Comparison of ENCODE assay signal across 21 mouse cellular contexts in the genomic region with DNA sequence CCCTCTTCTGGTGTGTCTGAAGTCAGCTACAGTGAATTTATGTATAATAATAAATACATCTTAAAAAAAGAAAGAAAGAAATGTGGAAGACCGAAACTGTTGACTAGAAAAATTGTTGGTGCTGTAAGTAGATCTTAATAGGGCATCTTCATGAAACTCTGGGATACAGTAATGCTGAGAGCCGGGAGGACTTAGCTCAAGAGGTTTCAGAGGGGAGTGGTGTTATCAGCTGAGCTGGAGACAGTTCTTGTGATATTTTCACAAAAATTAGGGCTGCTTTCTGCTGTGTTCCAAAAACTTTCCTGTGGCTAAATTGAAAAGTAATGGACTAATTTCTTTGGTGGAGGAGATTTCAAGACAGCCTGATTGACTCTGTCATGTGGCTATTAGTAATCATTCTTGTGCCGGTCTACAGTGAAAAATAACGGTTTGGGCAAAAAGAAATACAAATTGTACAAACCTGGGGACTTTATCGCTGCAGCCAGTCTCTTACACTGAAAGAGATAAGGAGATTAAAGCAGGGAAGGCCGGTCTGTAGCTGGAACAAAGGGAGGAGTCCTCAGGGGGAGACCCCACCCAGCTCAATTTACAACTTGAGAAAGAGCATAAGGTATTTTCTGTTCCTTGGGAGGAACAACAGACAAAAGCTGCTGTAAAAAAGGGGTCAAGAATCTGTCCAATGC.
DNase-seq lines count a peak whose midpoint lies in the region; ATAC-seq and TF ChIP-seq lines count a peak whose summit lies in the region.
"Had no signal": no experiment of that assay in that cellular context is flagged by ENCODE, and none has a peak within 500 bp of the region (broad histone marks: within the 10 kb centered on the region; RNA-seq: fewer than 3 reads in every experiment).

No protein-coding gene starts in this region.

- no peaks in the 10 kb centered on the region for H3K27me3 ChIP-seq in lung, postnatal 0 days (replicated peaks; ENCODE audit: insufficient read depth, low read length)
- H3K27me3 ChIP-seq in liver, embryonic 11.5 days (replicated peaks; ENCODE audit: control insufficient read depth, insufficient read depth, low read length) = no peaks in the 10 kb centered on the region
- no peaks in the 10 kb centered on the region for H3K27me3 ChIP-seq in liver, postnatal 0 days (ENCODE audit: insufficient read depth, low read length)
- H3K27me3 ChIP-seq in hindbrain, embryonic 10.5 days (ENCODE audit: insufficient read depth, poor library complexity, severe bottlenecking) = peaks cover 11% of the 10 kb centered on the region
- H3K27me3 ChIP-seq: heart, embryonic 15.5 days; intestine, embryonic 15.5 days had no signal

- no peaks in the 10 kb centered on the region; the same call in 1 of the 2 replicates for H3K4me1 ChIP-seq in lung, postnatal 0 days (ENCODE audit: insufficient read depth, low read depth, low read length)
- H3K4me1 ChIP-seq in bone marrow macrophage, adult 2 months (ENCODE audit: control insufficient read depth, insufficient read depth, low read length) = peaks cover 17% of the 10 kb centered on the region
- peaks cover 8% of the 10 kb centered on the region; the same call in 1 of the 2 replicates for H3K4me1 ChIP-seq in liver, embryonic 11.5 days (replicated peaks; ENCODE audit: control insufficient read depth, insufficient read depth, low read length)
- peaks cover 4% of the 10 kb centered on the region; the same call in 1 of the 2 replicates for H3K4me1 ChIP-seq in liver, postnatal 0 days (ENCODE audit: insufficient read depth)
- H3K4me1 ChIP-seq in hindbrain, embryonic 10.5 days (replicated peaks) = peaks cover 13% of the 10 kb centered on the region
- H3K4me1 ChIP-seq: forebrain, embryonic 12.5 days; intestine, embryonic 15.5 days; limb, embryonic 12.5 days had no signal

- no peak overlapping the region for H3K4me3 ChIP-seq in lung, postnatal 0 days (ENCODE audit: low read depth, low read length)
- no peak overlapping the region for H3K4me3 ChIP-seq in bone marrow macrophage, adult 2 months (ENCODE audit: insufficient read depth, low read length)
- H3K4me3 ChIP-seq in liver, embryonic 11.5 days (ENCODE audit: low read depth, low read length) = no peak overlapping the region
- no peak overlapping the region for H3K4me3 ChIP-seq in liver, postnatal 0 days (ENCODE audit: low read depth, low read length)
- H3K4me3 ChIP-seq in hindbrain, embryonic 10.5 days = no peak overlapping the region
- H3K4me3 ChIP-seq: embryonic facial prominence, embryonic 10.5 days; forebrain, embryonic 12.5 days; heart, embryonic 15.5 days; intestine, embryonic 15.5 days; limb, embryonic 12.5 days had no signal

- TF ChIP-seq EP300 in lung, postnatal 0 days (IDR thresholded peaks at IDR 0.05) = no peak
- TF ChIP-seq EP300 in liver, postnatal 0 days (IDR thresholded peaks at IDR 0.05; ENCODE audit: low read depth) = peak; percentile 86

- no peak for TF ChIP-seq CTCF in lung, postnatal 0 days (IDR thresholded peaks at IDR 0.05)
- no peak for TF ChIP-seq CTCF in bone marrow macrophage, adult 2 months (IDR thresholded peaks at IDR 0.05; ENCODE audit: low read depth, low read length)
- no peak for TF ChIP-seq CTCF in liver, postnatal 0 days (IDR thresholded peaks at IDR 0.05; ENCODE audit: low read depth)

- TF ChIP-seq POLR2A in bone marrow macrophage, adult 2 months (IDR thresholded peaks at IDR 0.05; ENCODE audit: borderline replicate concordance, low read depth, low read length) = no peak

- H3K4me2 ChIP-seq in lung, postnatal 0 days (replicated peaks; ENCODE audit: low read depth, low read length) = no peak overlapping the region
- peak overlapping the region; percentile 53 for H3K4me2 ChIP-seq in liver, embryonic 11.5 days
- peak overlapping the region; percentile 37 for H3K4me2 ChIP-seq in liver, postnatal 0 days (ENCODE audit: low read depth, low read length)
- H3K4me2 ChIP-seq: forebrain, embryonic 12.5 days; heart, embryonic 15.5 days; intestine, embryonic 15.5 days; limb, embryonic 12.5 days; midbrain, embryonic 11.5 days had no signal

- H3K9me3 ChIP-seq in lung, postnatal 0 days (ENCODE audit: low read length) = no peaks in the 10 kb centered on the region
- H3K9me3 ChIP-seq in liver, embryonic 11.5 days (ENCODE audit: control insufficient read depth, low read length) = no peaks in the 10 kb centered on the region
- H3K9me3 ChIP-seq in liver, postnatal 0 days (ENCODE audit: low read length) = no peaks in the 10 kb centered on the region
- no peaks in the 10 kb centered on the region for H3K9me3 ChIP-seq in hindbrain, embryonic 10.5 days
- H3K9me3 ChIP-seq: embryonic facial prominence, embryonic 10.5 days; forebrain, embryonic 12.5 days; heart, embryonic 15.5 days; intestine, embryonic 15.5 days; limb, embryonic 12.5 days had no signal

- WGBS in lung, postnatal 0 days = 52% methylated on average over 6 of the region's 6 CpGs
- 41% methylated on average over 6 of the region's 6 CpGs for WGBS in liver, embryonic 11.5 days
- WGBS in liver, postnatal 0 days (ENCODE audit: insufficient replicate concordance) = 42% methylated on average over 6 of the region's 6 CpGs
- WGBS in hindbrain, embryonic 10.5 days = 68% methylated on average over 6 of the region's 6 CpGs

- ATAC-seq in lung, postnatal 0 days = peak; percentile 45
- ATAC-seq in liver, embryonic 11.5 days (replicated peaks; ENCODE audit: low FRiP score) = peak; percentile 86
- peak; percentile 83 for ATAC-seq in liver, postnatal 0 days
- no peak for ATAC-seq in granulocyte monocyte progenitor cell, adult 5-6 weeks (replicated peaks; ENCODE audit: poor library complexity, severe bottlenecking)
- ATAC-seq: hindbrain, embryonic 16.5 days; intestine, embryonic 15.5 days had no signal

- no peak for DNase-seq in lung, postnatal 0 days (ENCODE audit: low spot score)
- DNase-seq in lung, postnatal 10 days = no peak
- DNase-seq in liver, embryonic 11.5 days (ENCODE audit: low spot score) = no peak
- no peak for DNase-seq in liver, postnatal 0 days
- no peak for DNase-seq in cerebellum, postnatal 36 days
- no peak for DNase-seq in hindbrain, embryonic 10.5 days (ENCODE audit: low spot score)
- DNase-seq: cerebellum, adult 8-10 months; kidney, adult 9 months; kidney, postnatal 14 days; layer of hippocampus, postnatal 36 days; lung, adult 2 months; thymus, postnatal 25 days had no signal

- H3K27ac ChIP-seq in lung, postnatal 0 days (ENCODE audit: low read length) = no peak overlapping the region
- H3K27ac ChIP-seq in bone marrow macrophage, adult 2 months (ENCODE audit: insufficient read depth, low read depth, low read length) = peak overlapping the region; percentile 17
- H3K27ac ChIP-seq in liver, embryonic 11.5 days (ENCODE audit: low read depth, low read length) = peak overlapping the region; percentile 59; the same call in 1 of the 2 replicates
- H3K27ac ChIP-seq in liver, postnatal 0 days (ENCODE audit: low read depth) = 0 out of 2 replicates have a peak overlapping the region, but pooled peaks have one; percentile 5
- no peak overlapping the region for H3K27ac ChIP-seq in hindbrain, embryonic 10.5 days
- H3K27ac ChIP-seq: embryonic facial prominence, embryonic 10.5 days; forebrain, embryonic 12.5 days; heart, embryonic 15.5 days; intestine, embryonic 15.5 days; limb, embryonic 12.5 days had no signal

- H3K9ac ChIP-seq in lung, postnatal 0 days (replicated peaks; ENCODE audit: low read depth) = no peak overlapping the region
- 0 out of 2 replicates have a peak overlapping the region, but pooled peaks have one; percentile 46 for H3K9ac ChIP-seq in liver, embryonic 11.5 days (ENCODE audit: low read depth, low read length)
- no peak overlapping the region for H3K9ac ChIP-seq in liver, postnatal 0 days (replicated peaks)
- H3K9ac ChIP-seq: forebrain, embryonic 12.5 days; heart, embryonic 15.5 days; intestine, embryonic 15.5 days; limb, embryonic 12.5 days had no signal

- H3K36me3 ChIP-seq in lung, postnatal 0 days (ENCODE audit: insufficient read depth, low read length) = no peaks in the 10 kb centered on the region
- H3K36me3 ChIP-seq in liver, embryonic 11.5 days (ENCODE audit: control insufficient read depth, insufficient read depth, low read length) = no peaks in the 10 kb centered on the region
- no peaks in the 10 kb centered on the region for H3K36me3 ChIP-seq in liver, postnatal 0 days (replicated peaks; ENCODE audit: insufficient read depth, low read length)
- H3K36me3 ChIP-seq in hindbrain, embryonic 10.5 days = no peaks in the 10 kb centered on the region
- H3K36me3 ChIP-seq: embryonic facial prominence, embryonic 10.5 days; forebrain, embryonic 12.5 days; heart, embryonic 15.5 days; intestine, embryonic 15.5 days; limb, embryonic 12.5 days had no signal

Comparison
In these comparisons a context has a peak if more than half of its experiments do, and no peak if none do; other contexts are left out.
1. H3K27ac ChIP-seq: peak in bone marrow macrophage, adult 2 months (single experiment), liver, embryonic 11.5 days (single experiment) and liver, postnatal 0 days (single experiment); none in lung, postnatal 0 days (single experiment) and hindbrain, embryonic 10.5 days (single experiment).